Mouse (Mus musculus): Measurements from ENCODE around the gene Tnfsf11.

DNA sequence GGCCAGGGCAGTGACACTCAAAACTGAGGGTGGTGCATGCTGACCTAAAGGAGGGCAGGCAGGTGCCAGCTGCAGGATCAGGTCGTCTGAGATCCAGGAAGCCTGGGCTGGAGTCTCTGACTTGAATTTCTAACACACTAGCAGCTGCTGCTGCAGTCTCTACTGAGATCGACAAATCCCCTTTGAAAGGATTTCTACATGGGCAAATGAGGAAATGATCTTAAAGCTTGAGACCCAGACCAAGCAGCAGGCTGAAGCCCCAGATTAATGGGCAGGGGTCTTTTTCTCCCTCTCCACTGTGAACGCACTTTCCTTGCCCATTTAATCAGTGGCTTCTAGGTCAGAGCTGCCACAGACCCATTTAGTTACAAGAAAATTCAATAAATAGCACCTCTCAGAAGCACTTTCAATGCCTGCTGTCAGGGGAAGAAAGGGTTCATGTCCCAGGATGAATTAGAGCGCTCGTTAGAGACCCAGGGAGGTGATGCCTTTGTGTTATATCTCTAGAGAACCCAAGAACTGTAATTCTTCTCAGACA, 21.8 kb downstream of the Tnfsf11 start:
- TF ChIP-seq CTCF (IDR thresholded peaks at IDR 0.05): no peak
- no peak for TF ChIP-seq EP300 (IDR thresholded peaks at IDR 0.05)

Data from lung, postnatal 0 days (tissue).